Mouse (Mus musculus) midbrain, embryonic 14.5 days (tissue): Measurements from ENCODE around the gene H2-D1. TPM values are rescaled to one million over a fixed set of nuclear protein-coding genes. Genes with fewer than 3 reads are reported as not detected.

Experiments used
- ATAC-seq: fragments of 200-750 bp; cut with Nextera tagmentation; 2 replicates; pipeline ENCODE4 v1.8.0; 2017; ENCODE audit warnings: moderate number of reproducible peaks, moderate library complexity; ENCODE audit not compliant: low FRiP score, low TSS enrichment
- DNase-seq: peaks from one replicate; pipeline ENCODE4 v3.0.0-alpha.2; 2015
- H3K27ac ChIP-seq: fragments of 300-500 bp; sonication (generic); replicated peaks from 2 replicates; pipeline ENCODE4 v1.5.1; 2014; ENCODE audit warnings: mild to moderate bottlenecking, low read depth, low read length, moderate library complexity
- H3K27me3 ChIP-seq: fragments of 300-500 bp; sonication (generic); 2 replicates; pipeline ENCODE4 v1.6.1; 2014; ENCODE audit warnings: low read length, control low read depth, mixed read lengths; ENCODE audit not compliant: control insufficient read depth, insufficient read depth
- H3K36me3 ChIP-seq: fragments of 300-500 bp; sonication (generic); 2 replicates; pipeline ENCODE4 v1.6.1; 2014; ENCODE audit warnings: low read length, control low read depth; ENCODE audit not compliant: control insufficient read depth, insufficient read depth
- H3K4me1 ChIP-seq: fragments of 300-500 bp; sonication (generic); 2 replicates; pipeline ENCODE4 v1.6.1; 2014; ENCODE audit warnings: mild to moderate bottlenecking, antibody characterized with exemption, low read length, control low read depth; ENCODE audit not compliant: control insufficient read depth, insufficient read depth
- H3K4me2 ChIP-seq: fragments of 300-500 bp; sonication (generic); 2 replicates; pipeline ENCODE4 v1.6.1; 2014; ENCODE audit warnings: mild to moderate bottlenecking, low read length, moderate library complexity
- H3K4me3 ChIP-seq: fragments of 300-500 bp; sonication (generic); replicated peaks from 2 replicates; pipeline ENCODE4 v1.5.1; 2014; ENCODE audit warnings: low read depth, low read length
- H3K9ac ChIP-seq: fragments of 300-500 bp; sonication (generic); replicated peaks from 2 replicates; pipeline ENCODE4 v1.6.1; 2014; ENCODE audit warnings: mild to moderate bottlenecking, low read length, moderate library complexity
- H3K9me3 ChIP-seq: fragments of 300-500 bp; sonication (generic); 2 replicates; pipeline ENCODE4 v1.6.1; 2016; ENCODE audit warnings: low read length, control low read depth, mixed read lengths; ENCODE audit not compliant: control insufficient read depth
- WGBS: fragments of 180-500 bp; shearing (Covaris S2); extraction: QIAGEN DNeasy Blood & Tissue Kit; methylation state at CpG from one replicate; pipeline ENCODE4 v1.1.7; 2014; 5-methylcytosine and 5-hydroxymethylcytosine counted together
- polyA plus RNA-seq: library from polyadenylated mRNA; unstranded; fragments of >200 nt; fragmentation: Nextera tagmentation; extraction: Ambion mirVana; gene quantifications from 2 replicates; pipeline ENCODE4 v1.2.1, GENCODE M21; 2014

The H2-D1 gene
- polyA plus RNA-seq, 1 experiment from 2014 or later, result 68.5 TPM

DNA sequence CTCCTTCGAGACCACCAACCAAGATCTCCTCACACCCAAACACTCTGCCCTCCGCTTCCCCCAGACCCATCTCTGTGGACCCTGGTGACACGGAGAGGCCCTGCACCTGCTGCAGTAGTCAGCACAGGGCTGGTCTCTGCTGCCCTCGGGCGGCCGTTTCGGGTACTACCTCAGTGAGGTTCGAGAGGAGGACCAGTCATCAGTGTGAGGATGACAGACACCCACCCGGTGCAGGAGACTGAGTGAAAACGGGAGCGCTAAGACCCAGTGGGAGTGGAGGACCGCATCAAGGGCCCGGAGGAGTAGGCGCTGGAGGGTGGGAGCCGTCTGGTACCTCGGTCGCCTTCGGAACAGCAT, 26.2 kb upstream of the H2-D1 start:
- H3K36me3 ChIP-seq, result peaks cover 7% of the 10 kb centered on the region; the same call in 1 of the 2 replicates
- under 1% methylated on average over 18 of the region's 18 CpGs for WGBS
- peak overlapping the region; percentile 74 for H3K9ac ChIP-seq
- ATAC-seq, result peak; percentile 76
- DNase-seq, result peak; percentile 96
- H3K4me1 ChIP-seq, result peaks cover 22% of the 10 kb centered on the region
- no peaks in the 10 kb centered on the region for H3K9me3 ChIP-seq
- H3K27me3 ChIP-seq, result no peaks in the 10 kb centered on the region
- peak overlapping the region; percentile 88 for H3K27ac ChIP-seq
- peak overlapping the region; percentile 52 for H3K4me3 ChIP-seq
- peak overlapping the region; percentile 91 for H3K4me2 ChIP-seq

DNA sequence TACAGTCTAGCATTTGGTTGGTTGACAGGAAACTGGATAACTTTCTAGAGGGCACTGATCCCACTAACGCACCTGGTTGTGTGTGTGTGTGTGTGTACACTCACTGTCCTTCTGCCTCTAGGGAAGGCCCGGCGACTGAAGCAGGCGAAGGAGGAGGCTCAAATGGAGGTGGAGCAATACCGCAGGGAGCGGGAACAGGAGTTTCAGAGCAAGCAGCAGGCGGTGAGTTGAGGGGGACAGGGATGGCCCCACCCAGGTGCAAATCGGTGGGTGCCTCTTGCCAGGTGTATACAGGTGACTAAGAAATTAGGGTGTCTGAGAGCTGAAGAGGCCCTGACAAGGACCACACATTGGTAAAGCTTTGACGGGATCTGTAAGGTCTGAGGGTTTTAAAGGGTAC, 25.5 kb upstream of the H2-D1 start:
- Histone ChIP-seq H3K4me3 (peak overlapping the region; percentile 52), H3K9ac (peak overlapping the region; percentile 74), H3K27ac (peak overlapping the region; percentile 88), H3K9me3 (no peaks in the 10 kb centered on the region), H3K36me3 (peaks cover 6% of the 10 kb centered on the region; the same call in 1 of the 2 replicates), H3K4me1 (peaks cover 22% of the 10 kb centered on the region), H3K27me3 (no peaks in the 10 kb centered on the region), H3K4me2 (peak overlapping the region; percentile 91)
- no peak for ATAC-seq
- DNase-seq, result no peak
- 75% methylated on average over 9 of the region's 9 CpGs for WGBS

GRCm38 (mm10) chr17:35237504-35237903, 25.0 kb upstream of the H2-D1 start:
- H3K4me2 ChIP-seq, result peak overlapping the region; percentile 91
- H3K9me3 ChIP-seq, result no peaks in the 10 kb centered on the region
- peak overlapping the region; percentile 88; the same call in 1 of the 2 replicates for H3K27ac ChIP-seq
- H3K4me3 ChIP-seq, result 0 out of 2 replicates have a peak overlapping the region, but pooled peaks have one; percentile 4
- peaks cover 22% of the 10 kb centered on the region for H3K4me1 ChIP-seq
- 86% methylated on average over 12 of the region's 12 CpGs for WGBS
- H3K9ac ChIP-seq, result 0 out of 2 replicates have a peak overlapping the region, but pooled peaks have one; percentile 12
- no peak for DNase-seq
- H3K36me3 ChIP-seq, result peaks cover 6% of the 10 kb centered on the region; the same call in 1 of the 2 replicates
- no peaks in the 10 kb centered on the region for H3K27me3 ChIP-seq
- ATAC-seq, result no peak

- 81% methylated on average over 5 of the region's 5 CpGs for WGBS
- Histone ChIP-seq H3K4me2 (no peak overlapping the region), H3K27me3 (no peaks in the 10 kb centered on the region), H3K4me1 (peaks cover 31% of the 10 kb centered on the region), H3K36me3 (peaks cover 19% of the 10 kb centered on the region), H3K9ac (no peak overlapping the region), H3K9me3 (no peaks in the 10 kb centered on the region), H3K4me3 (no peak overlapping the region), H3K27ac (no peak overlapping the region)
- ATAC-seq (no peak), DNase-seq (no peak)
These were observed 22.8 kb upstream of the H2-D1 start for GRCm38 (mm10) chr17:35239700-35240099.

- H3K9me3 ChIP-seq, result no peaks in the 10 kb centered on the region
- no peaks in the 10 kb centered on the region for H3K27me3 ChIP-seq
- H3K36me3 ChIP-seq, result peaks cover 28% of the 10 kb centered on the region
- 28% methylated on average over 12 of the region's 12 CpGs for WGBS
- peaks cover 37% of the 10 kb centered on the region for H3K4me1 ChIP-seq
- ATAC-seq (no peak), DNase-seq (no peak)
- peak overlapping the region; percentile 97 for H3K27ac ChIP-seq
- peak overlapping the region; percentile 7 for H3K9ac ChIP-seq
- H3K4me3 ChIP-seq, result peak overlapping the region; percentile 71
- peak overlapping the region; percentile 95 for H3K4me2 ChIP-seq
These were observed 21.9 kb upstream of the H2-D1 start for GRCm38 (mm10) chr17:35240384-35241304.

DNA sequence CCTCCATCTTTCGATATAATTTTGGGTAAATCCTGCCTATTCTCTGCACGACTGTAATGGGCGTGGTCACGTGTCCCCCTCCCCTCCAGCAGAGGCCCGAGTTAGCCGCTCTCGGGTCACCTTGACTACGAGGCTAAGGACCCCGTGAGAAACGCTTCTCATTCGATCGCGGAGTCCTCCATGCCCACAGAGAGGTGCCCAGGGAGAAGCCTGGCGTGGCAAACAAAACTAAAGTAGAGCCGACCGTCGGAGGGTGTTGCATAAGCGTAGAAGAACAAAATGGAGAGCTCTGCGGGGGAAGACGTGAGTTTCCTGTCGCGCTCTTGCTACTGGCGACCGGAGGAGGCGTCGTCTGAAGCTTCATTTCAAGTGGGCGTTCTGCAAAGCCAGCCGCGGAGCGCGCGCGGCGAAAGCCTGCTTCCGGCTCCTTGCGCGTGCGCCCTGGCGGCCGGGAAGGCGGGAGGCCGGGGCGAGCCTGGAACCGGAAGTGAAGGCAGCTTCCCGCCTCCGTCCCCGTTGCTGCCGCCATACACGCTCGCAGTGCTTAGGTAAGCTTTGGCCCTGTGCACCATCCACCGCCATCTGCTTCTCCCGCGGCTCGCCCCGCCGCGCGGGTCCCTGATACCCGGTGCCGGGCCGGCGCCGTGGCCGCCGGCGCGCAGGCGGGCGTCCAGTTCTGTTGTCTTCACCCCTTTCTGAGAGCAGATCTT, 21.1 kb upstream of the H2-D1 start, which contains the start of gene Ddx39b:
TSS of gene Ddx39b (plus strand) at position 442 of the 710 bp plus-strand sequence.
- under 1% methylated on average over 69 of the region's 69 CpGs for WGBS
- Histone ChIP-seq H3K9me3 (no peaks in the 10 kb centered on the region), H3K4me2 (peak within 1 kb of the TSS; percentile 95), H3K36me3 (peaks cover 36% of the 10 kb centered on the region), H3K27ac (peak within 1 kb of the TSS; percentile 97), H3K27me3 (no peaks in the 10 kb centered on the region), H3K9ac (peak within 1 kb of the TSS; percentile 98), H3K4me1 (peaks cover 40% of the 10 kb centered on the region), H3K4me3 (peak within 1 kb of the TSS; percentile 71)
- ATAC-seq (peak; percentile 91), DNase-seq (peak; percentile 98)

- ATAC-seq (peak; percentile 47), DNase-seq (peak; percentile 78)
- no peaks in the 10 kb centered on the region for H3K27me3 ChIP-seq
- peak overlapping the region; percentile 98 for H3K9ac ChIP-seq
- H3K27ac ChIP-seq, result peak overlapping the region; percentile 97
- H3K9me3 ChIP-seq, result no peaks in the 10 kb centered on the region
- peaks cover 44% of the 10 kb centered on the region for H3K36me3 ChIP-seq
- H3K4me2 ChIP-seq, result peak overlapping the region; percentile 95
- peaks cover 35% of the 10 kb centered on the region for H3K4me1 ChIP-seq
- H3K4me3 ChIP-seq, result peak overlapping the region; percentile 71
- WGBS, result under 1% methylated on average over 55 of the region's 55 CpGs
These were observed 20.3 kb upstream of the H2-D1 start for GRCm38 (mm10) chr17:35242015-35242941.

DNA sequence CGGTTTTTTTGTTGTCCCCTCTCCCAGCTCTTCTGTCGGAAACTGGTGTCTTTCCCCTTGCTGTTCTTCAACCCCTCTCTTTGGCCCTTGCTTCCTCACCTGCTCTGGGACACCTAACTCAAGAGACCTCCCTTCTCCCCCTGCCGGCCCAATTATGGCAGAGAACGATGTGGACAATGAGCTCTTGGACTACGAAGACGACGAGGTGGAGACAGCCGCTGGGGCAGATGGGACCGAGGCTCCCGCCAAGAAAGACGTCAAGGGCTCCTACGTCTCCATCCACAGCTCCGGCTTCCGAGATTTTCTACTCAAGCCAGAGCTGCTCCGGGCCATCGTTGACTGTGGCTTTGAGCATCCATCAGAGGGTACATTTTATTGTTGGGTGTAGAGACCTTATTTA, 19.4 kb upstream of the H2-D1 start:
- Histone ChIP-seq H3K9ac (peak overlapping the region; percentile 98), H3K4me3 (peak overlapping the region; percentile 71), H3K36me3 (peaks cover 52% of the 10 kb centered on the region), H3K4me1 (peaks cover 35% of the 10 kb centered on the region), H3K9me3 (no peaks in the 10 kb centered on the region), H3K27me3 (no peaks in the 10 kb centered on the region), H3K4me2 (peak overlapping the region; percentile 95), H3K27ac (peak overlapping the region; percentile 97)
- DNase-seq, result peak; percentile 70
- no peak for ATAC-seq
- 1% methylated on average over 16 of the region's 16 CpGs for WGBS
